ENCODE assay signal across 10 mouse cellular contexts in genomic region chr2:10736696-10737457, GRCm38 (mm10).
DNase-seq lines count a peak whose midpoint lies in the region; ATAC-seq lines count a peak whose summit lies in the region.
"Had no signal": no experiment of that assay in that cellular context is flagged by ENCODE, and none has a peak within 500 bp of the region (broad histone marks: within the 10 kb centered on the region; RNA-seq: fewer than 3 reads in every experiment).

No protein-coding gene starts in this region.

- intact Hi-C loops in left cerebral cortex, postnatal 25 days (cut with DNase I): no loop called here

- H3K4me2 ChIP-seq in intestine, embryonic 16.5 days (ENCODE audit: low read depth, low read length): peak overlapping the region; percentile 30
- H3K4me2 ChIP-seq: liver, embryonic 15.5 days had no signal

- peak; percentile 24 to 35 for DNase-seq in left cerebral cortex, postnatal 25 days (ENCODE audit: low spot score in 2 of 2)
- DNase-seq in left cerebral cortex, adult 8-10 months (ENCODE audit: low spot score in 2 of 2): no peak
- DNase-seq in forebrain, embryonic 10.5 days (ENCODE audit: extremely low spot score, low spot score): peak; percentile 26
- peak; percentile 60 for DNase-seq in retina, embryonic 14.5 days (ENCODE audit: low spot score)
- DNase-seq in adrenal gland, adult 8-10 months: no peak
- no peak for DNase-seq in B cell, adult 2 months
- DNase-seq in adrenal gland, postnatal 14 days: no peak
- DNase-seq: kidney, adult 11 months had no signal

- H3K36me3 ChIP-seq in forebrain, embryonic 10.5 days (replicated peaks): no peaks in the 10 kb centered on the region
- H3K36me3 ChIP-seq in intestine, embryonic 16.5 days (ENCODE audit: control insufficient read depth, insufficient read depth, low read length): no peaks in the 10 kb centered on the region
- H3K36me3 ChIP-seq: liver, embryonic 15.5 days had no signal

- no peak overlapping the region for H3K27ac ChIP-seq in forebrain, embryonic 10.5 days
- no peak overlapping the region for H3K27ac ChIP-seq in intestine, embryonic 16.5 days (ENCODE audit: low read length)
- H3K27ac ChIP-seq: liver, embryonic 15.5 days had no signal

- ATAC-seq in intestine, embryonic 16.5 days: peak; percentile 64

- peaks cover 17% of the 10 kb centered on the region for H3K4me1 ChIP-seq in forebrain, embryonic 10.5 days
- H3K4me1 ChIP-seq in intestine, embryonic 16.5 days (ENCODE audit: control insufficient read depth, insufficient read depth, low read length): 0 out of 2 replicates have a peak, but pooled peaks cover 2% of the 10 kb centered on the region
- H3K4me1 ChIP-seq: liver, embryonic 15.5 days had no signal

- no peaks in the 10 kb centered on the region for H3K9me3 ChIP-seq in forebrain, embryonic 10.5 days
- no peaks in the 10 kb centered on the region for H3K9me3 ChIP-seq in intestine, embryonic 16.5 days (ENCODE audit: control insufficient read depth, low read length)
- H3K9me3 ChIP-seq: liver, embryonic 15.5 days had no signal

- WGBS in forebrain, embryonic 10.5 days: 22% methylated on average over 13 of the region's 13 CpGs
- 26% methylated on average over 13 of the region's 13 CpGs for WGBS in intestine, embryonic 16.5 days

- H3K4me3 ChIP-seq in forebrain, embryonic 10.5 days: peak overlapping the region; percentile 28; the same call in 1 of the 2 replicates
- H3K4me3 ChIP-seq in intestine, embryonic 16.5 days (ENCODE audit: low read length): peak overlapping the region; percentile 7; the same call in 1 of the 2 replicates
- H3K4me3 ChIP-seq: liver, embryonic 15.5 days had no signal

- no peak overlapping the region for H3K9ac ChIP-seq in intestine, embryonic 16.5 days (ENCODE audit: low read depth, low read length)
- H3K9ac ChIP-seq: liver, embryonic 15.5 days had no signal

- peaks cover 68% of the 10 kb centered on the region for H3K27me3 ChIP-seq in forebrain, embryonic 10.5 days (ENCODE audit: poor library complexity, severe bottlenecking)
- no peaks in the 10 kb centered on the region for H3K27me3 ChIP-seq in intestine, embryonic 16.5 days (replicated peaks; ENCODE audit: control insufficient read depth, insufficient read depth, low read length)
- H3K27me3 ChIP-seq: liver, embryonic 15.5 days had no signal

Comparison
In these comparisons a context has a peak if more than half of its experiments do, and no peak if none do; other contexts are left out.
1. DNase-seq: peak in left cerebral cortex, postnatal 25 days (2 of 2), forebrain, embryonic 10.5 days (single experiment) and retina, embryonic 14.5 days (single experiment); none in left cerebral cortex, adult 8-10 months (0 of 2), adrenal gland, adult 8-10 months (single experiment), B cell, adult 2 months (0 of 2) and adrenal gland, postnatal 14 days (single experiment).